Mouse (Mus musculus): ENCODE results near the gene Vapb.

The Vapb gene

GRCm38 (mm10) chr2:173738232-173738631, 921 bp downstream of the Vapb start:
- DNase-seq: no peak

- DNase-seq: no peak
These were observed 1.8 kb downstream of the Vapb start for GRCm38 (mm10) chr2:173739107-173739506.

GRCm38 (mm10) chr2:173742090-173742489, 4.8 kb downstream of the Vapb start:
- no peak for DNase-seq

GRCm38 (mm10) chr2:173742744-173743143, 5.4 kb downstream of the Vapb start:
- DNase-seq: no peak

GRCm38 (mm10) chr2:173744070-173744815, 6.9 kb downstream of the Vapb start:
- DNase-seq: no peak

GRCm38 (mm10) chr2:173748961-173749659, 11.8 kb downstream of the Vapb start:
- DNase-seq: no peak

- DNase-seq: no peak
These were observed 18.3 kb downstream of the Vapb start for GRCm38 (mm10) chr2:173755433-173756144.

- DNase-seq: no peak
These were observed 20.4 kb downstream of the Vapb start for GRCm38 (mm10) chr2:173757624-173758155.

- no peak for DNase-seq
These were observed 23.3 kb downstream of the Vapb start for GRCm38 (mm10) chr2:173760607-173761006.

- DNase-seq: no peak
These were observed 27.3 kb downstream of the Vapb start for GRCm38 (mm10) chr2:173764629-173765028.

- DNase-seq: no peak
These were observed 30.8 kb downstream of the Vapb start for GRCm38 (mm10) chr2:173767959-173768595.

GRCm38 (mm10) chr2:173769183-173769582, 31.9 kb downstream of the Vapb start:
- peak; percentile 18 to 35 for DNase-seq

GRCm38 (mm10) chr2:173770620-173771019, 33.3 kb downstream of the Vapb start:
- DNase-seq: no peak

- DNase-seq: no peak
These were observed 34.4 kb downstream of the Vapb start for GRCm38 (mm10) chr2:173771706-173772105.

- no peak for DNase-seq
These were observed 38.2 kb downstream of the Vapb start for GRCm38 (mm10) chr2:173775556-173775955.

- no peak for DNase-seq
These were observed 38.8 kb downstream of the Vapb start for GRCm38 (mm10) chr2:173776108-173776507.

GRCm38 (mm10) chr2:173780931-173781330, 43.6 kb downstream of the Vapb start:
- no peak for DNase-seq

GRCm38 (mm10) chr2:173784366-173784765, 47.1 kb downstream of the Vapb start:
- DNase-seq: no peak

GRCm38 (mm10) chr2:173784884-173785283, 47.6 kb downstream of the Vapb start:
- no peak for DNase-seq

- no peak for DNase-seq
These were observed 52.9 kb downstream of the Vapb start for GRCm38 (mm10) chr2:173789945-173790804.

- DNase-seq: no peak
These were observed 54.8 kb downstream of the Vapb start for GRCm38 (mm10) chr2:173791904-173792757.
